Mouse (Mus musculus): ENCODE results near the gene Arpp19.

- TF ChIP-seq CTCF (IDR thresholded peaks at IDR 0.05; ENCODE audit: control insufficient read depth, insufficient read depth, low read length), result no peak
- no peak for TF ChIP-seq POLR2A (IDR thresholded peaks at IDR 0.05; ENCODE audit: borderline replicate concordance, control insufficient read depth, low read depth, low read length)
These were observed 4.6 kb downstream of the Arpp19 start for GRCm38 (mm10) chr9:75041840-75042525.
